Mouse (Mus musculus) urinary bladder, postnatal 4 days (tissue): ENCODE measurements around the gene Rmdn3.

Experiments used
- DNase-seq, 2 experiments: peaks; one replicate each; pipeline ENCODE4 v3.0.0; 2021 to 2022; ENCODE audit warnings: low spot score in 2 of 2

Gene Rmdn3

DNA sequence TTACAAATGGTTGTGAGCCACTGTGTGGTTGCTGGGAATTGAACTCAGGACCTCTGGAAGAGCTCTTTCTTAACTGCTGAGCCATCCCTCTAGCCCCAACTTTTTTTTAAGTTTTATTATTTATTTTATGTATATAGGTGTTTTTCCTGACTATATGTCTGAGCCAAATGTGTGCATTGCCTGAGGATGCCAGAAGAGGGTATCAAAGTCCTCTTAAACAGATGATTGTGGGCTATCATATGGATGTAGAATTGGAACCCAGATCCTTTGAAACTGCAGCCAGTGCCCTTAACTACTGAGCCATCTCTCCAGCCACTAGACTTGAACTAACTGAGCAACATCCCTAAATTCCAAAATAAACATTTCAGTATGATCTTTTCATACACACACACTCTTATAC, 55.3 kb downstream of the Rmdn3 start:
- DNase-seq, result no peak
